Mouse (Mus musculus): Measurements from ENCODE around the gene Tubb4b.

DNA sequence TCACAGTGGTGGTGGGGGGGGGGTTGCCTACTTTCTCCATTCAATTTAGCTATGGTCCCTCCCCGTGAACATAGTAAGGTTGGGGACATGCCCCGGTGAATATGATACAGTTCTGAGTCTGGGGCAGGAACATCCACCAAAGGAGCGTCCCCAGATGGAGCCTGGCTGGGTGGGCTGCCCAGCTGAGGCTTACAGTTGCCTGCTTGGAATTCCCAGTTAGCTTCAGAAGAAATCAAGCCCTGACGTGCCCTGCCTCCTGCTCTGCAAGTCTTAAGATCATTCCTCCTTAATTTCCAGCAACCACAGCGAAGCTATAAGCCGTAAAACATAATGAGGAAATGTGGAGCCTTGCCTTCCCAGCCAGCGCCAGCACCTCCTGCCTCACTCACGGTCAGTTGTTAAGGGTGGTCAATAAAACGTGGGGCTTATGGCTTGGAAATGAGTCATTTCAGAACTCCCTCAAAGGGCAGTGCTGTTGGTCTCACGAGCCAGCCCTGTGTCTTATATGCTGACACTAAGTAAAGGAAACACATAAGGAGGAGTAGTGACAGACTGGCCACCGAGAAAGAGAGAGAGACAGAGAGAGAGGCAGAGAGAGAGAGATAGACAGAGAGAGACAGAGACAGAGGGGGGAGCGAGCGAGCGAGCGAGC is 44.8 kb downstream of the Tubb4b start:
- TF ChIP-seq POLR2A (IDR thresholded peaks at IDR 0.05; ENCODE audit: insufficient read length, low read depth) (no peak), USF1 (IDR thresholded peaks at IDR 0.05; ENCODE audit: low read depth) (no peak), TCF12 (IDR thresholded peaks at IDR 0.05; ENCODE audit: insufficient read depth, poor library complexity, severe bottlenecking) (no peak), MAX (IDR thresholded peaks at IDR 0.05; ENCODE audit: low read depth) (no peak), SRF (IDR thresholded peaks at IDR 0.05; ENCODE audit: control insufficient read depth, insufficient read length, low read depth) (no peak), E2F4 (IDR thresholded peaks at IDR 0.05; ENCODE audit: insufficient read depth) (no peak), CEBPB (IDR thresholded peaks at IDR 0.05; ENCODE audit: insufficient read depth, poor library complexity, severe bottlenecking) (no peak), MYOD1 (IDR thresholded peaks at IDR 0.05; ENCODE audit: control insufficient read depth in 1 of 3, insufficient read length in 2 of 3, low read depth in 2 of 3) (no peak), TCF3 (IDR thresholded peaks at IDR 0.05; ENCODE audit: insufficient read length, low read depth) (no peak), POLR2AphosphoS2 (IDR thresholded peaks at IDR 0.05; ENCODE audit: insufficient read length, low read depth) (no peak), MYOG (IDR thresholded peaks at IDR 0.05; ENCODE audit: control insufficient read depth in 1 of 3, insufficient read depth in 1 of 3, insufficient read length in 2 of 3, low read depth in 2 of 3) (no peak)

Data from myocyte (in vitro differentiated cells).